Mouse (Mus musculus) A20 (cell line): ENCODE results near the gene Otx1.

Experiments
- DNase-seq: peaks from one replicate; pipeline ENCODE4 v3.0.0-alpha.2; 2011; ENCODE audit warnings: low read depth, low spot score

The Otx1 gene

GRCm38 (mm10) chr11:22002783-22003340, at the start of gene Otx1:
TSS of gene Otx1 (minus strand) at chr11:22002897.
- no peak for DNase-seq

GRCm38 (mm10) chr11:22050864-22051263, 48.2 kb upstream of the Otx1 start:
- no peak for DNase-seq

GRCm38 (mm10) chr11:22039854-22040426, 37.2 kb upstream of the Otx1 start:
- DNase-seq, result no peak

GRCm38 (mm10) chr11:22034564-22035105, 31.9 kb upstream of the Otx1 start:
- DNase-seq, result no peak

- no peak for DNase-seq
Observed at GRCm38 (mm10) chr11:22033582-22033981, 30.9 kb upstream of the Otx1 start.

GRCm38 (mm10) chr11:22020602-22021001, 17.9 kb upstream of the Otx1 start:
- DNase-seq, result no peak

GRCm38 (mm10) chr11:22017444-22017843, 14.7 kb upstream of the Otx1 start:
- DNase-seq, result no peak

- no peak for DNase-seq
Observed at GRCm38 (mm10) chr11:22016341-22016740, 13.6 kb upstream of the Otx1 start.

- DNase-seq, result no peak
Observed at GRCm38 (mm10) chr11:22008817-22009216, 6.1 kb upstream of the Otx1 start.

- DNase-seq, result peak; percentile 70
Observed at GRCm38 (mm10) chr11:22008129-22008596, 5.5 kb upstream of the Otx1 start.

- no peak for DNase-seq
Observed at GRCm38 (mm10) chr11:22007781-22008110, 5.0 kb upstream of the Otx1 start.

- DNase-seq, result no peak
Observed at GRCm38 (mm10) chr11:22007088-22007780, 4.5 kb upstream of the Otx1 start.

GRCm38 (mm10) chr11:22006471-22007087, 3.9 kb upstream of the Otx1 start:
- DNase-seq, result no peak

- DNase-seq, result no peak
Observed at GRCm38 (mm10) chr11:22005281-22005870, 2.7 kb upstream of the Otx1 start.

GRCm38 (mm10) chr11:22004331-22004841, 1.7 kb upstream of the Otx1 start:
- no peak for DNase-seq

GRCm38 (mm10) chr11:22003341-22003981, 764 bp upstream of the Otx1 start:
- DNase-seq, result no peak

- DNase-seq, result no peak
Observed at GRCm38 (mm10) chr11:22002062-22002782, 475 bp downstream of the Otx1 start.

GRCm38 (mm10) chr11:22001321-22002061, 1.2 kb downstream of the Otx1 start:
- no peak for DNase-seq

GRCm38 (mm10) chr11:22000316-22001076, 2.2 kb downstream of the Otx1 start:
- no peak for DNase-seq
